Mouse (Mus musculus) midbrain, embryonic 16.5 days (tissue): ENCODE measurements at regions not wholly inside any gene's neighbourhood (a gene's known extent, or its start where the extent isn't known, plus 50 kb on each side); places are given as distances from the start of the nearest gene placed in this dataset.

Experiments
- ATAC-seq: fragments of 200-750 bp; cut with Nextera tagmentation; 2 replicates; pipeline ENCODE4 v1.8.0; 2017; ENCODE audit warnings: moderate TSS enrichment
- H3K27ac ChIP-seq: fragments of 300-500 bp; sonication (generic); 2 replicates; pipeline ENCODE4 v1.5.1; 2014; ENCODE audit warnings: mild to moderate bottlenecking, low read length, mixed read lengths
- H3K27me3 ChIP-seq: fragments of 300-500 bp; sonication (generic); 2 replicates; pipeline ENCODE4 v1.6.1; 2014; ENCODE audit warnings: low read depth, low read length, mixed read lengths; ENCODE audit not compliant: control insufficient read depth, insufficient read depth
- H3K36me3 ChIP-seq: fragments of 300-500 bp; sonication (generic); 2 replicates; pipeline ENCODE4 v1.6.1; 2014; ENCODE audit warnings: mild to moderate bottlenecking, low read length, moderate library complexity, mixed read lengths; ENCODE audit not compliant: control insufficient read depth, insufficient read depth
- H3K4me1 ChIP-seq: fragments of 300-500 bp; sonication (generic); 2 replicates; pipeline ENCODE4 v1.6.1; 2014; ENCODE audit warnings: mild to moderate bottlenecking, low read length, mixed read lengths; ENCODE audit not compliant: control insufficient read depth, insufficient read depth
- H3K4me2 ChIP-seq: fragments of 300-500 bp; sonication (generic); 2 replicates; pipeline ENCODE4 v1.6.1; 2014; ENCODE audit warnings: mild to moderate bottlenecking, low read length, mixed read lengths
- H3K4me3 ChIP-seq: fragments of 300-500 bp; sonication (generic); 2 replicates; pipeline ENCODE4 v1.5.1; 2014; ENCODE audit warnings: low read depth, mild to moderate bottlenecking, low read length, moderate library complexity, mixed read lengths
- H3K9ac ChIP-seq: fragments of 300-500 bp; sonication (generic); 2 replicates; pipeline ENCODE4 v1.6.1; 2014; ENCODE audit warnings: low read depth, low read length, mixed read lengths
- H3K9me3 ChIP-seq: fragments of 300-500 bp; sonication (generic); replicated peaks from 2 replicates; pipeline ENCODE4 v1.6.1; 2014; ENCODE audit warnings: mild to moderate bottlenecking, low read length, mixed read lengths; ENCODE audit not compliant: control insufficient read depth, poor library complexity, severe bottlenecking
- WGBS: fragments of 180-500 bp; shearing (Covaris S2); extraction: QIAGEN DNeasy Blood & Tissue Kit; methylation state at CpG from one replicate; pipeline ENCODE4 v1.1.7; 2014; 5-methylcytosine and 5-hydroxymethylcytosine counted together

GRCm38 (mm10) chr8:26438877-26439276 is 319.5 kb downstream of the Gm45692 start:
- H3K9ac ChIP-seq, result no peak overlapping the region
- no peak overlapping the region; the same call in 1 of the 2 replicates for H3K4me2 ChIP-seq
- no peaks in the 10 kb centered on the region for H3K36me3 ChIP-seq
- H3K27ac ChIP-seq, result no peak overlapping the region
- H3K9me3 ChIP-seq, result no peaks in the 10 kb centered on the region
- H3K27me3 ChIP-seq, result no peaks in the 10 kb centered on the region
- ATAC-seq, result no peak
- 54% methylated on average over 16 of the region's 16 CpGs for WGBS
- H3K4me1 ChIP-seq, result peaks cover 7% of the 10 kb centered on the region
- no peak overlapping the region for H3K4me3 ChIP-seq

GRCm38 (mm10) chr8:26441268-26442030 is 322.1 kb downstream of the Gm45692 start:
- Histone ChIP-seq H3K36me3 (no peaks in the 10 kb centered on the region), H3K27me3 (no peaks in the 10 kb centered on the region), H3K9me3 (no peaks in the 10 kb centered on the region), H3K4me3 (no peak overlapping the region), H3K4me2 (no peak overlapping the region), H3K9ac (no peak overlapping the region), H3K4me1 (peaks cover 7% of the 10 kb centered on the region), H3K27ac (no peak overlapping the region; the same call in 1 of the 2 replicates)
- ATAC-seq, result peak; percentile 45; the same call in 1 of the 2 replicates
- WGBS, result 64% methylated on average over 12 of the region's 12 CpGs

DNA sequence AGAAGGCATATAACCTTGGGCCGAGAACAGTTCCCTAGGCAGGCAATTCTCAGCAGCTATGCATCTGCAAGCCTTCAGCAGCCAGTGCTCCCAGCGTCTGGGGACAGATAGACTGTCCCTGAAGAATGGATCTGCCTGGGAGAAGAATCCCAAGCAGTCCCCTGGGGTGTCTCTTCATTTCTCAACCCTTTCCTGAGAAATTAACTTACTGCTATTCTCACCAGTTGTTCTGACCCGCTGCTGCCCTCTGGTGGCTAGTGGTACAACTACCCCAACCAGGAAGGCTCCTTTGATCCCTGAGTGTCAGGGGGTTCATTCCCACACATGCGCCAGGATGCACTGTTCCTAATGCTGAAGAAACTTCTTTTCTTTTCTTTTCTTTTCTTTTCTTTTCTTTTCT is 323.7 kb downstream of the Gm45692 start:
- peaks cover 7% of the 10 kb centered on the region for H3K4me1 ChIP-seq
- no peak overlapping the region for H3K4me2 ChIP-seq
- WGBS, result 39% methylated on average over 4 of the region's 4 CpGs
- no peaks in the 10 kb centered on the region for H3K27me3 ChIP-seq
- no peak overlapping the region for H3K9ac ChIP-seq
- H3K9me3 ChIP-seq, result no peaks in the 10 kb centered on the region
- H3K4me3 ChIP-seq, result no peak overlapping the region
- H3K36me3 ChIP-seq, result no peaks in the 10 kb centered on the region
- H3K27ac ChIP-seq, result no peak overlapping the region
- no peak for ATAC-seq

GRCm38 (mm10) chr8:26443735-26444134 is 324.4 kb downstream of the Gm45692 start:
- no peak overlapping the region for H3K27ac ChIP-seq
- no peak overlapping the region for H3K9ac ChIP-seq
- H3K27me3 ChIP-seq, result no peaks in the 10 kb centered on the region
- WGBS, result 92% methylated on average over 11 of the region's 11 CpGs
- no peak overlapping the region for H3K4me2 ChIP-seq
- no peak for ATAC-seq
- H3K4me1 ChIP-seq, result peaks cover 5% of the 10 kb centered on the region
- no peak overlapping the region for H3K4me3 ChIP-seq
- no peaks in the 10 kb centered on the region for H3K36me3 ChIP-seq
- no peaks in the 10 kb centered on the region for H3K9me3 ChIP-seq

GRCm38 (mm10) chr8:26445991-26446390 is 326.7 kb downstream of the Gm45692 start:
- Histone ChIP-seq H3K36me3 (no peaks in the 10 kb centered on the region), H3K4me1 (peaks cover 3% of the 10 kb centered on the region), H3K9ac (no peak overlapping the region), H3K27me3 (no peaks in the 10 kb centered on the region), H3K4me2 (no peak overlapping the region), H3K4me3 (no peak overlapping the region), H3K27ac (no peak overlapping the region), H3K9me3 (no peaks in the 10 kb centered on the region)
- WGBS, result 81% methylated on average over 4 of the region's 4 CpGs
- ATAC-seq, result no peak

- WGBS, result 89% methylated on average over 8 of the region's 8 CpGs
- no peak overlapping the region for H3K4me2 ChIP-seq
- H3K9ac ChIP-seq, result no peak overlapping the region
- no peak overlapping the region for H3K4me3 ChIP-seq
- no peak overlapping the region for H3K27ac ChIP-seq
- no peaks in the 10 kb centered on the region for H3K9me3 ChIP-seq
- H3K4me1 ChIP-seq, result no peaks in the 10 kb centered on the region
- H3K27me3 ChIP-seq, result no peaks in the 10 kb centered on the region
- H3K36me3 ChIP-seq, result no peaks in the 10 kb centered on the region
- ATAC-seq, result no peak
Observed at GRCm38 (mm10) chr8:26447886-26448640, 328.7 kb downstream of the Gm45692 start.

- no peaks in the 10 kb centered on the region for H3K36me3 ChIP-seq
- no peak overlapping the region for H3K4me2 ChIP-seq
- no peaks in the 10 kb centered on the region for H3K4me1 ChIP-seq
- H3K9ac ChIP-seq, result no peak overlapping the region
- ATAC-seq, result no peak
- no peak overlapping the region for H3K27ac ChIP-seq
- H3K27me3 ChIP-seq, result no peaks in the 10 kb centered on the region
- H3K9me3 ChIP-seq, result no peaks in the 10 kb centered on the region
- no peak overlapping the region for H3K4me3 ChIP-seq
- WGBS, result 94% methylated on average over 7 of the region's 7 CpGs
Observed at GRCm38 (mm10) chr8:26449291-26449690, 330.0 kb downstream of the Gm45692 start.

DNA sequence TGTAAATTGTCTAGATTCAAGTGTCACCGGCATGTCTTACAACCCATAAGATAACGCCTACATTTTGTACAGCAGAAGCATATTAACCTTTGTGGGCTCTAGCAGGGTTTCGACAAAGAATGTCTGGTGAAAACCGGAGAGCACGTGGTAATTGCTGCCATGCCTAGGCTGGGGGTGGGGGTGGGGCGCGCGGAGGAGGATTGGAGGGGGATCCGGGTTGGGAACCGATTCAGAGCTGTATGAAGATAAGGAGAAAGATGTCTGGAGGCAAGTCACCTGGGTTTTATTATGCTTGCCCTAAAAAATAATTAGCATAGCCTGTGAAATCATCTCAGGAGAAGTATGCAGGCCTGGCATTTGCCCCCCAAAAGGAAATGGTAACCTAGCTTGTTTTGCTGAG is 331.2 kb downstream of the Gm45692 start:
- Histone ChIP-seq H3K36me3 (no peaks in the 10 kb centered on the region), H3K4me2 (no peak overlapping the region), H3K4me1 (no peaks in the 10 kb centered on the region), H3K9ac (no peak overlapping the region), H3K9me3 (no peaks in the 10 kb centered on the region), H3K27ac (no peak overlapping the region), H3K4me3 (no peak overlapping the region), H3K27me3 (no peaks in the 10 kb centered on the region)
- no peak for ATAC-seq
- 66% methylated on average over 10 of the region's 10 CpGs for WGBS

- Histone ChIP-seq H3K9me3 (no peaks in the 10 kb centered on the region), H3K4me2 (no peak overlapping the region), H3K27ac (no peak overlapping the region), H3K36me3 (no peaks in the 10 kb centered on the region), H3K27me3 (no peaks in the 10 kb centered on the region), H3K4me3 (no peak overlapping the region), H3K4me1 (no peaks in the 10 kb centered on the region), H3K9ac (no peak overlapping the region)
- WGBS, result 47% methylated on average over 5 of the region's 5 CpGs
- ATAC-seq, result peak; percentile 67
Observed at GRCm38 (mm10) chr8:26452976-26453573, 333.7 kb downstream of the Gm45692 start.
